Mouse (Mus musculus): Measurements from ENCODE around the gene Cul9. TPM values are rescaled to one million over a fixed set of nuclear protein-coding genes. Genes with fewer than 3 reads are reported as not detected.

The Cul9 gene
- total and polyA plus RNA-seq, 2 experiments from 2014 or later = 6.1 to 20.3 TPM

DNA sequence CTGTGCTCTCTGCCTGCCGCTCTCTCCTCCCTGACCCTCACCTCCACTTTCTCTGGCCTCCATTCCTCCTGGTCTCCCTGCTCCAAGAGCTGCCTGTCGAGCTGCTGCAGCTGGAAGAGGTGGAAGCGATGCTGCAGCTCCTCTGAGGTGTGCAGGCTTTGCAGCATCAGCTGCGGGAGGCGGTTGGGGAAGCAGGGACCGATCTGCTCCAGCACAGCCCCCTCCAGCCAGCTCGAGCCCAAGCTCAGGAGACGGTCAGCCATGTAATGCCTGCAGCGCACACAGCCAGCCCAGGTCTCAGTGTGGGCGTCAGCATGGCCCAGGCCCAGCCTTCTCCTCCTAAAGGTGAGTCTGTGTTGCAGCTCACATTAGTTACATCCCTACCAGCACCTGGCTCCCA, 26.2 kb downstream of the Cul9 start:
- no peak for TF ChIP-seq EP300 (IDR thresholded peaks at IDR 0.05; ENCODE audit: low read depth)
- TF ChIP-seq CTCF (IDR thresholded peaks at IDR 0.05; ENCODE audit: low read depth) = no peak
- no peak for DNase-seq (ENCODE audit: low spot score)
- 0 out of 2 replicates have a peak, but pooled peaks cover 8% of the 10 kb centered on the region for H3K27me3 ChIP-seq (ENCODE audit: control insufficient read depth, insufficient read depth, low read length)
- no peak overlapping the region for H3K27ac ChIP-seq (ENCODE audit: low read depth)
- peak overlapping the region; percentile 47 for H3K4me2 ChIP-seq (ENCODE audit: low read depth, low read length)
- H3K9ac ChIP-seq (replicated peaks; ENCODE audit: low read depth, low read length) = no peak overlapping the region
- 73% methylated on average over 10 of the region's 10 CpGs for WGBS
- H3K9me3 ChIP-seq (replicated peaks; ENCODE audit: control insufficient read depth, low read length) = no peaks in the 10 kb centered on the region
- H3K4me1 ChIP-seq (ENCODE audit: control insufficient read depth, insufficient read depth) = no peaks in the 10 kb centered on the region
- H3K36me3 ChIP-seq (replicated peaks; ENCODE audit: control insufficient read depth, insufficient read depth, low read length) = no peaks in the 10 kb centered on the region
- H3K4me3 ChIP-seq (ENCODE audit: low read depth, low read length) = 0 out of 2 replicates have a peak overlapping the region, but pooled peaks have one; percentile 13
- no peak for ATAC-seq (ENCODE audit: insufficient read depth, low read depth)

- H3K9me3 ChIP-seq (replicated peaks; ENCODE audit: control insufficient read depth, low read length) = no peaks in the 10 kb centered on the region
- no peak overlapping the region for H3K9ac ChIP-seq (replicated peaks; ENCODE audit: low read depth, low read length)
- TF ChIP-seq EP300 (IDR thresholded peaks at IDR 0.05; ENCODE audit: low read depth) (no peak), CTCF (IDR thresholded peaks at IDR 0.05; ENCODE audit: low read depth) (no peak)
- H3K27me3 ChIP-seq (ENCODE audit: control insufficient read depth, insufficient read depth, low read length) = no peaks in the 10 kb centered on the region
- no peak overlapping the region for H3K27ac ChIP-seq (ENCODE audit: low read depth)
- H3K4me3 ChIP-seq (ENCODE audit: low read depth, low read length) = no peak overlapping the region
- H3K4me1 ChIP-seq (ENCODE audit: control insufficient read depth, insufficient read depth) = no peaks in the 10 kb centered on the region
- 67% methylated on average over 2 of the region's 2 CpGs for WGBS
- no peaks in the 10 kb centered on the region for H3K36me3 ChIP-seq (replicated peaks; ENCODE audit: control insufficient read depth, insufficient read depth, low read length)
- no peak overlapping the region for H3K4me2 ChIP-seq (ENCODE audit: low read depth, low read length)
- ATAC-seq (ENCODE audit: insufficient read depth, low read depth) (peak; percentile 47; the same call in 1 of the 2 replicates), DNase-seq (ENCODE audit: low spot score) (no peak)
Measured at GRCm38 (mm10) chr17:46513329-46513728, 32.9 kb downstream of the Cul9 start.

- no peak overlapping the region for H3K9ac ChIP-seq (replicated peaks; ENCODE audit: low read depth, low read length)
- DNase-seq (ENCODE audit: low spot score) (peak; percentile 50), ATAC-seq (ENCODE audit: insufficient read depth, low read depth) (peak; percentile 64; the same call in 1 of the 2 replicates)
- no peaks in the 10 kb centered on the region for H3K27me3 ChIP-seq (ENCODE audit: control insufficient read depth, insufficient read depth, low read length)
- H3K4me2 ChIP-seq (ENCODE audit: low read depth, low read length) = no peak overlapping the region
- no peak overlapping the region for H3K4me3 ChIP-seq (ENCODE audit: low read depth, low read length)
- H3K27ac ChIP-seq (ENCODE audit: low read depth) = no peak overlapping the region
- H3K9me3 ChIP-seq (replicated peaks; ENCODE audit: control insufficient read depth, low read length) = no peaks in the 10 kb centered on the region
- TF ChIP-seq CTCF (IDR thresholded peaks at IDR 0.05; ENCODE audit: low read depth) (peak; percentile 76), EP300 (IDR thresholded peaks at IDR 0.05; ENCODE audit: low read depth) (no peak)
- H3K36me3 ChIP-seq (replicated peaks; ENCODE audit: control insufficient read depth, insufficient read depth, low read length) = no peaks in the 10 kb centered on the region
- 54% methylated on average over 11 of the region's 11 CpGs for WGBS
- no peaks in the 10 kb centered on the region for H3K4me1 ChIP-seq (ENCODE audit: control insufficient read depth, insufficient read depth)
Measured at GRCm38 (mm10) chr17:46511059-46511710, 35.0 kb downstream of the Cul9 start.

DNA sequence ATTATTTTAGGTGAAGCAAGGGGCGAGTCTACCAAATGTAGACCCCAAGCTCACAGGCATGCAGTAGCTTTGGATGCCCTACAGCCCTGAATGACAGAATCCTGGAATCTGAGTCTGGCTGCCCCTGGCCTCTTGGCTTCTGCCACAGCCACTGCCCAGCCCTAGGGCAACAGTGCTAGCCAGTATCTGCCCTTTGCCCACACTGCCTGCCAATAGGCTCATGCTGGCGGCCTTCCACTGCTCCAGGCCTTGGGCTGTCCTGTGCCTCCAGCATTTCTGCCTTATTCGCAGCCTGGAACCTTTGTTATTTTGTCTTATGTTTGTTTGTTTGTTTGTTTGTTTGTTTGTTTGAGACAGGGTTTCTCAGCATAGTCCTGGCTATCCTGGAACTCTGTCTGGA, 40.6 kb downstream of the Cul9 start:
- Histone ChIP-seq H3K4me2 (ENCODE audit: low read depth, low read length) (no peak overlapping the region), H3K9me3 (replicated peaks; ENCODE audit: control insufficient read depth, low read length) (no peaks in the 10 kb centered on the region), H3K36me3 (replicated peaks; ENCODE audit: control insufficient read depth, insufficient read depth, low read length) (no peaks in the 10 kb centered on the region), H3K27ac (ENCODE audit: low read depth) (no peak overlapping the region), H3K4me1 (ENCODE audit: control insufficient read depth, insufficient read depth) (no peaks in the 10 kb centered on the region), H3K4me3 (ENCODE audit: low read depth, low read length) (no peak overlapping the region), H3K27me3 (ENCODE audit: control insufficient read depth, insufficient read depth, low read length) (no peaks in the 10 kb centered on the region), H3K9ac (replicated peaks; ENCODE audit: low read depth, low read length) (no peak overlapping the region)
- ATAC-seq (ENCODE audit: insufficient read depth, low read depth) (no peak), DNase-seq (ENCODE audit: low spot score) (no peak)
- TF ChIP-seq EP300 (IDR thresholded peaks at IDR 0.05; ENCODE audit: low read depth) (no peak), CTCF (IDR thresholded peaks at IDR 0.05; ENCODE audit: low read depth) (no peak)
- WGBS = 86% methylated on average over 3 of the region's 3 CpGs

DNA sequence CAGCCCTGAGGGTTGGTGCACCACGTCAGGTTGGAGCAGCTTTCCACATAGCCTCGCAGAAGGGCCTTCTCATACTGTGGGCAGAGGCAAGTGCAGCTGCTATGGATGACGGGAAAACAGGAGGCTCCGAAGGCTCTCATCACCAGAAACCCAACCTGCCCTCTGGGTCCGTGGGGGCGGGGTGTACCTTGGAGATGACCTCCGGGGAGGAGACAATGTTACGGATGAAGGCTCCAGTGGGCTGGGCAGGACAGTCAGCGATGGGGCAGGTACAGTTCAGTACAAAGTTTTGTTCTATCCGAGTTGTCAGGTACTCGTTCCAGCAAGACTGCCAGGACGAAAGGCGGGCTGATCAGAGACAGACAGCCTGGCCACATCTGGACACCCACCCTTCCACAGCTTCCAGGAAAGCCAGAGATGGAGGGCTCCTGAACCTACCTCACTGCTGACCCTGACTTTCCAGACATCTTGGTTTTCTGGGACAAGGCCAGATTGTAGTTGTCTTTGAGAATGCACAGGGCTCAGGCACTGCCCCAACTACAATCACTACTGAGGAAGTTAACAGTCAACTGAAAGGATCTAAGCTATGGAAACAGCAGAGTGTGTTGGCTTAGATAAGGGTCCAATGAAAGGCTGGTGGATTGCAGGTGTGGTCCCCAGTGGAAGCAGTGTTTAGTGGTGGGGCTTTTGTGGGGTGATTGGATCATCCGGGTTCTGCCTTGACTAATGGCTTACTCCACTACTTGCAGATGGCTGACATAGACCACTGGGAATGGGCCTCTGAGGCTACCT, 42.1 kb downstream of the Cul9 start:
- Histone ChIP-seq H3K4me2 (ENCODE audit: low read depth, low read length) (no peak overlapping the region), H3K4me3 (ENCODE audit: low read depth, low read length) (no peak overlapping the region), H3K36me3 (replicated peaks; ENCODE audit: control insufficient read depth, insufficient read depth, low read length) (no peaks in the 10 kb centered on the region), H3K27ac (ENCODE audit: low read depth) (no peak overlapping the region), H3K4me1 (ENCODE audit: control insufficient read depth, insufficient read depth) (no peaks in the 10 kb centered on the region), H3K9ac (replicated peaks; ENCODE audit: low read depth, low read length) (no peak overlapping the region), H3K9me3 (replicated peaks; ENCODE audit: control insufficient read depth, low read length) (no peaks in the 10 kb centered on the region), H3K27me3 (ENCODE audit: control insufficient read depth, insufficient read depth, low read length) (no peaks in the 10 kb centered on the region)
- no peak for TF ChIP-seq CTCF (IDR thresholded peaks at IDR 0.05; ENCODE audit: low read depth)
- TF ChIP-seq EP300 (IDR thresholded peaks at IDR 0.05; ENCODE audit: low read depth) = no peak
- DNase-seq (ENCODE audit: low spot score) (no peak), ATAC-seq (ENCODE audit: insufficient read depth, low read depth) (no peak)
- 71% methylated on average over 14 of the region's 14 CpGs for WGBS
